35 mouse cellular contexts compared by ENCODE assay signal in genomic region chr19:52207725-52208124, GRCm38 (mm10). TPM values are rescaled to one million over a fixed set of nuclear protein-coding genes. Genes with fewer than 3 reads are reported as not detected.
A peak's percentile ranks its signal among the peaks of the same experiment; 100 is the strongest.
DNase-seq lines count a peak whose midpoint lies in the region; ATAC-seq lines count a peak whose summit lies in the region.
"Had no signal": no experiment of that assay in that cellular context is flagged by ENCODE, and none has a peak within 500 bp of the region (broad histone marks: within the 10 kb centered on the region; RNA-seq: fewer than 3 reads in every experiment).

No protein-coding gene starts in this region.

- DNase-seq in frontal cortex, postnatal 10 days (ENCODE audit: low spot score in 2 of 2) = no peak
- no peak for DNase-seq in midbrain, embryonic 11.5 days (ENCODE audit: low spot score, missing footprints)
- no peak for DNase-seq in midbrain, embryonic 10.5 days (ENCODE audit: low spot score)
- no peak for DNase-seq in layer of hippocampus, adult 18-20 months (ENCODE audit: low spot score in 2 of 2)
- DNase-seq: adrenal gland, postnatal 14 days; cerebellum, adult 18-20 months; cerebellum, postnatal 10 days; gastrocnemius, postnatal 14 days; heart, postnatal 14 days; kidney, adult 2 months; kidney, postnatal 36 days; right cerebral cortex, postnatal 25 days had no signal

- H3K27ac ChIP-seq in midbrain, embryonic 11.5 days (ENCODE audit: low read depth, low read length) = no peak overlapping the region
- no peak overlapping the region for H3K27ac ChIP-seq in midbrain, embryonic 10.5 days (replicated peaks)
- no peak overlapping the region for H3K27ac ChIP-seq in neural tube, embryonic 12.5 days
- H3K27ac ChIP-seq in neural tube, embryonic 15.5 days (replicated peaks) = no peak overlapping the region
- H3K27ac ChIP-seq: forebrain, embryonic 15.5 days; hindbrain, embryonic 15.5 days; intestine, embryonic 15.5 days; limb, embryonic 13.5 days; macrophage; stomach, embryonic 15.5 days had no signal

- H3K4me1 ChIP-seq in midbrain, embryonic 11.5 days (ENCODE audit: control insufficient read depth, insufficient read depth, low read length) = no peaks in the 10 kb centered on the region
- no peaks in the 10 kb centered on the region for H3K4me1 ChIP-seq in midbrain, embryonic 10.5 days
- H3K4me1 ChIP-seq in neural tube, embryonic 12.5 days = no peaks in the 10 kb centered on the region
- peaks cover 8% of the 10 kb centered on the region for H3K4me1 ChIP-seq in neural tube, embryonic 15.5 days
- H3K4me1 ChIP-seq: forebrain, embryonic 15.5 days; intestine, embryonic 15.5 days; limb, embryonic 13.5 days; stomach, embryonic 15.5 days had no signal

- H3K4me3 ChIP-seq in midbrain, embryonic 11.5 days (ENCODE audit: low read depth, low read length) = no peak overlapping the region
- no peak overlapping the region for H3K4me3 ChIP-seq in midbrain, embryonic 10.5 days
- H3K4me3 ChIP-seq in neural tube, embryonic 12.5 days = no peak overlapping the region
- no peak overlapping the region for H3K4me3 ChIP-seq in neural tube, embryonic 15.5 days (replicated peaks)
- H3K4me3 ChIP-seq: forebrain, embryonic 15.5 days; hindbrain, embryonic 15.5 days; intestine, embryonic 15.5 days; limb, embryonic 13.5 days; stomach, embryonic 15.5 days had no signal

- no peak overlapping the region for H3K9ac ChIP-seq in midbrain, embryonic 11.5 days (ENCODE audit: low read length)
- no peak overlapping the region for H3K9ac ChIP-seq in neural tube, embryonic 12.5 days
- no peak overlapping the region for H3K9ac ChIP-seq in neural tube, embryonic 15.5 days (replicated peaks)
- H3K9ac ChIP-seq: forebrain, embryonic 15.5 days; hindbrain, embryonic 15.5 days; intestine, embryonic 15.5 days; limb, embryonic 13.5 days; stomach, embryonic 15.5 days had no signal

- 62% methylated on average over 2 of the region's 2 CpGs for WGBS in midbrain, embryonic 11.5 days
- 71% methylated on average over 2 of the region's 2 CpGs for WGBS in midbrain, embryonic 10.5 days
- 52% methylated on average over 2 of the region's 2 CpGs for WGBS in neural tube, embryonic 12.5 days
- 19% methylated on average over 2 of the region's 2 CpGs for WGBS in neural tube, embryonic 15.5 days

- ATAC-seq in frontal cortex, adult (ENCODE audit: low TSS enrichment) = peak; percentile 34; the same call in 1 of the 2 replicates
- ATAC-seq in midbrain, embryonic 11.5 days (ENCODE audit: low FRiP score) = peak; percentile 75
- peak; percentile 85 for ATAC-seq in neural tube, embryonic 12.5 days (ENCODE audit: low FRiP score, low read depth)
- no peak for ATAC-seq in neural tube, embryonic 15.5 days (ENCODE audit: low FRiP score)
- ATAC-seq: forebrain, embryonic 15.5 days; intestine, embryonic 15.5 days; lung, postnatal 0 days; Patski had no signal

- no peak overlapping the region for H3K4me2 ChIP-seq in midbrain, embryonic 11.5 days
- no peak overlapping the region for H3K4me2 ChIP-seq in neural tube, embryonic 12.5 days (replicated peaks)
- no peak overlapping the region for H3K4me2 ChIP-seq in neural tube, embryonic 15.5 days
- H3K4me2 ChIP-seq: forebrain, embryonic 15.5 days; hindbrain, embryonic 15.5 days; intestine, embryonic 15.5 days; limb, embryonic 13.5 days; liver, embryonic 11.5 days; stomach, embryonic 15.5 days had no signal

- no peaks in the 10 kb centered on the region for H3K27me3 ChIP-seq in midbrain, embryonic 11.5 days (ENCODE audit: control insufficient read depth, insufficient read depth, low read length)
- no peaks in the 10 kb centered on the region; the same call in 1 of the 2 replicates for H3K27me3 ChIP-seq in midbrain, embryonic 10.5 days (ENCODE audit: low read depth, poor library complexity, severe bottlenecking)
- no peaks in the 10 kb centered on the region for H3K27me3 ChIP-seq in neural tube, embryonic 12.5 days (replicated peaks)
- no peaks in the 10 kb centered on the region for H3K27me3 ChIP-seq in neural tube, embryonic 15.5 days (replicated peaks)
- H3K27me3 ChIP-seq: forebrain, embryonic 15.5 days; hindbrain, embryonic 15.5 days; intestine, embryonic 15.5 days; limb, embryonic 13.5 days; stomach, embryonic 15.5 days had no signal

- no peaks in the 10 kb centered on the region for H3K36me3 ChIP-seq in midbrain, embryonic 11.5 days (ENCODE audit: control insufficient read depth, insufficient read depth, low read length)
- no peaks in the 10 kb centered on the region for H3K36me3 ChIP-seq in midbrain, embryonic 10.5 days
- H3K36me3 ChIP-seq in neural tube, embryonic 12.5 days = no peaks in the 10 kb centered on the region
- no peaks in the 10 kb centered on the region for H3K36me3 ChIP-seq in neural tube, embryonic 15.5 days
- H3K36me3 ChIP-seq: forebrain, embryonic 15.5 days; hindbrain, embryonic 15.5 days; intestine, embryonic 15.5 days; limb, embryonic 13.5 days; stomach, embryonic 15.5 days had no signal

- H3K9me3 ChIP-seq in midbrain, embryonic 11.5 days (ENCODE audit: control insufficient read depth, low read length) = no peaks in the 10 kb centered on the region
- no peaks in the 10 kb centered on the region for H3K9me3 ChIP-seq in midbrain, embryonic 10.5 days (replicated peaks)
- no peaks in the 10 kb centered on the region for H3K9me3 ChIP-seq in neural tube, embryonic 12.5 days
- H3K9me3 ChIP-seq in neural tube, embryonic 15.5 days (replicated peaks) = no peaks in the 10 kb centered on the region
- H3K9me3 ChIP-seq: forebrain, embryonic 15.5 days; hindbrain, embryonic 15.5 days; intestine, embryonic 15.5 days; limb, embryonic 13.5 days; stomach, embryonic 15.5 days had no signal

RNA-seq across cellular contexts. Expression of gene Ins1, which starts 56.4 kb away (rescaled TPM):
- polyA plus RNA-seq in midbrain, embryonic 11.5 days (2014; fragmentation: Nextera tagmentation; extraction: Ambion mirVana) = not detected in 2 replicates
- not detected in 2 replicates for polyA plus RNA-seq in midbrain, embryonic 10.5 days (2016; fragmentation: Nextera tagmentation; extraction: Ambion mirVana)
- not detected in 2 replicates for polyA plus RNA-seq in neural tube, embryonic 12.5 days (2016; fragmentation: Nextera tagmentation; extraction: Ambion mirVana)
- polyA plus RNA-seq in neural tube, embryonic 15.5 days (2015; fragmentation: Nextera tagmentation; extraction: Ambion mirVana) = not detected in 2 replicates
- total RNA-seq in layer of hippocampus, adult 18-20 months (2021) = not detected
- total RNA-seq: adrenal gland, postnatal 14 days; gastrocnemius, postnatal 14 days; granulocyte monocyte progenitor cell, adult 5-6 weeks; heart, postnatal 14 days; layer of hippocampus, adult 8-10 months; layer of hippocampus, postnatal 25 days; left cerebral cortex, adult 8-10 months; left cerebral cortex, postnatal 36 days; megakaryocyte-erythroid progenitor cell, adult 5-6 weeks; MEL; neutrophil, adult 5-6 weeks had no signal
- polyA plus RNA-seq: cortical plate, adult 2 months; forebrain, embryonic 15.5 days; heart, embryonic 14.5 days; hindbrain, embryonic 15.5 days; kidney, adult 2 months; kidney, embryonic 16.5 days; limb, embryonic 13.5 days; liver, embryonic 11.5 days; lung, postnatal 0 days; macrophage; Patski had no signal
